Mouse (Mus musculus) urinary bladder, postnatal 4 days (tissue): Measurements from ENCODE around the gene Gnao1.

ENCODE experiments used
- DNase-seq, 2 experiments: peaks; one replicate each; pipeline ENCODE4 v3.0.0; 2021 to 2022; ENCODE audit warnings: low spot score in 2 of 2

Gene Gnao1

GRCm38 (mm10) chr8:93843858-93844502, 34.2 kb downstream of the Gnao1 start:
- no peak for DNase-seq

GRCm38 (mm10) chr8:93845186-93845585, 35.4 kb downstream of the Gnao1 start:
- DNase-seq: no peak

- DNase-seq: no peak
Measured at GRCm38 (mm10) chr8:93852087-93852645, 42.4 kb downstream of the Gnao1 start.

- no peak for DNase-seq
Measured at GRCm38 (mm10) chr8:93852851-93853461, 43.2 kb downstream of the Gnao1 start.

- no peak for DNase-seq
Measured at GRCm38 (mm10) chr8:93854676-93855075, 44.9 kb downstream of the Gnao1 start.

GRCm38 (mm10) chr8:93855272-93855671, 45.5 kb downstream of the Gnao1 start:
- no peak for DNase-seq

- DNase-seq: no peak
Measured at GRCm38 (mm10) chr8:93857144-93857543, 47.4 kb downstream of the Gnao1 start.

GRCm38 (mm10) chr8:93858286-93858685, 48.5 kb downstream of the Gnao1 start:
- DNase-seq: no peak

GRCm38 (mm10) chr8:93860020-93860419, 50.3 kb downstream of the Gnao1 start:
- no peak for DNase-seq

GRCm38 (mm10) chr8:93864064-93864463, 54.3 kb downstream of the Gnao1 start:
- no peak for DNase-seq

GRCm38 (mm10) chr8:93866271-93866670, 56.5 kb downstream of the Gnao1 start:
- no peak for DNase-seq

- DNase-seq: no peak
Measured at GRCm38 (mm10) chr8:93868486-93869221, 58.9 kb downstream of the Gnao1 start.

GRCm38 (mm10) chr8:93871275-93871674, 61.5 kb downstream of the Gnao1 start:
- DNase-seq: no peak

GRCm38 (mm10) chr8:93878396-93878795, 68.6 kb downstream of the Gnao1 start:
- DNase-seq: no peak

- no peak for DNase-seq
Measured at GRCm38 (mm10) chr8:93879966-93880365, 70.2 kb downstream of the Gnao1 start.

- DNase-seq: no peak
Measured at GRCm38 (mm10) chr8:93881381-93881780, 71.6 kb downstream of the Gnao1 start.

- DNase-seq: no peak
Measured at GRCm38 (mm10) chr8:93883241-93883640, 73.5 kb downstream of the Gnao1 start.

- DNase-seq: no peak
Measured at GRCm38 (mm10) chr8:93883771-93884170, 74.0 kb downstream of the Gnao1 start.

- no peak for DNase-seq
Measured at GRCm38 (mm10) chr8:93884316-93884715, 74.5 kb downstream of the Gnao1 start.

GRCm38 (mm10) chr8:93886181-93886580, 76.4 kb downstream of the Gnao1 start:
- DNase-seq: no peak

- DNase-seq: no peak
Measured at GRCm38 (mm10) chr8:93888150-93888676, 78.4 kb downstream of the Gnao1 start.

- DNase-seq: no peak
Measured at GRCm38 (mm10) chr8:93888702-93889480, 79.1 kb downstream of the Gnao1 start.
